In the genomic region with DNA sequence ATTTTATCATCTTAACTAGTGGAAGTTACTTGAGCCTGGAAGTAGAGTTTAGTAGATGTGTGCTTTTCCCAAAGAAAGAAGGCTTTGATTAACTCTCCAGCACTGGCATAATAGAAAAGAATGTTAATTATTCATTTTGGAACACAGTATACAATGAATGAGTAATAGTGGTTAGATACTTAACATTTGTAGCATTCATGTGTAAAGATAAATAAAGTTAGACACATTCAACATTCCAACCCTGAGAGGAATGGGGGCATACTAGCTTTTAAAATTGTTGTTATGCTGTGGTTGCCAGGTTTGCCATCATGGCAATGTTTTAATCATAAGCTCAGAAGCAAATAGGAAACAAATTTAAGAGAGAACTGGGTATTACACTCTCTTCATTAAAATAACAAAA, we compare ENCODE assay signal across 18 mouse cellular contexts.
"Had no signal": no experiment of that assay in that cellular context is flagged by ENCODE, and none has a peak within 500 bp of the region (broad histone marks: within the 10 kb centered on the region; RNA-seq: fewer than 3 reads in every experiment).

No protein-coding gene starts in this region.

- DNase-seq: liver, postnatal 0 days; lung, adult 2 months; lung, postnatal 14 days; lung, postnatal 36 days; retina, postnatal 1 day; right cerebral cortex, adult 18-20 months; right cerebral cortex, postnatal 25 days; right cerebral cortex, postnatal 4 days; spleen, adult 18-20 months; thymus, adult 18-20 months; thymus, postnatal 25 days; thymus, postnatal 4 days had no signal

- H3K27me3 ChIP-seq: lung, embryonic 15.5 days; megakaryocyte, embryonic 14.5 days; midbrain, embryonic 13.5 days; midbrain, embryonic 15.5 days; neural tube, embryonic 12.5 days had no signal

- ATAC-seq: liver, postnatal 0 days; lung, postnatal 0 days; midbrain, embryonic 13.5 days; midbrain, embryonic 15.5 days had no signal
